Comparison of ENCODE assay signal across 8 mouse cellular contexts in the genomic region with DNA sequence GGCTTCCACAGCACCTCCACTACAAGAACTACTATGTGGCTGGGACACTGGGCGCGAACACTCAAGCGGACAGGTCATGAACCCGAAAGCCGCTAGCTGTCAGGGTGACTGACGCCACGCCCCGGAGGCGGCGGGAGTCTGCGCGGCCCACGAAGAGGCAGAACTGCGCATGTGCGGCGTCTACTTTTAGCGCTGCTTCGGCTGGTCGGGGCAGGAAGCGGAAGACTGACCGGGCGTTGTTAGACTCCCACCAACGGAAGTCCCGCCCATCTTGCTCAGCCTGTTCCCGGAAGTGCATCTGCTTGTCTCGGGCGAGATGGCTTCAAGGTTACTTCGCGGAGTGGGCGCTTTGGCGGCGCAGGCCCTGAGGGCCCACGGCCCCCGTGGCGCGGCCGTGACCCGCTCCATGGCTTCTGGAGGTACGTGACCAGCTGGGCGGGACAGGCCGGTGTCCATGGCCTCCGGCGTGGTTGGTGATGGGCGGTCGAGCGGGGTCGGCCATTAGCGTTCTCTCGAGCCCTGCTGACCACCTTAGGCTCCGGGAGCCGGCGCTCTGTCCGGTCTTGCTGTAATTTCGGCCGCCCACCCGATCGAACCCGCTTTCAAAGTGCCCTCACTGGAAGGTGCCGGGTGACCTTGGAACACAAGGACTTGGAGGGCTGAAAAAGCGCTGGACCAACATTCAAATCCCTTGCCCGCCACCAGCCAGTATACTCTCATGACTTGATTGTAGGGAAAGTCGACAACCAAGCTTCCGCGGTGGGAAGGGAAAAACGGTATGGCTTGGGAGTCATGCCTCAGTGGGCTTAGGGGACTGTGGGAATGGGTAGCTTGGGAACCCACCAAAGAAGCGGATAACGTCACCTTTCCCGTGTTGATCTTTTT. TPM values are rescaled to one million over a fixed set of nuclear protein-coding genes. Genes with fewer than 3 reads are reported as not detected.
DNase-seq lines count a peak whose midpoint lies in the region; ATAC-seq lines count a peak whose summit lies in the region.

A gene (plus strand): TSS at position 179 of the 885 bp plus-strand sequence.

- H3K9me3 ChIP-seq in intestine, embryonic 14.5 days (ENCODE audit: control insufficient read depth, low read length), result no peaks in the 10 kb centered on the region

- peak; percentile 90 to 94 for DNase-seq in adrenal gland, adult 18-20 months (ENCODE audit: low spot score in 2 of 2)
- DNase-seq in embryo, embryonic 11 days, result peak; percentile 99
- DNase-seq in gastrocnemius, postnatal 25 days, result peak; percentile 96
- peak; percentile 97 for DNase-seq in intestine, embryonic 14.5 days (ENCODE audit: low spot score)
- DNase-seq in left cerebral cortex, postnatal 14 days (ENCODE audit: low spot score in 2 of 2), result peak; percentile 96 to 97
- DNase-seq in mesoderm, embryonic 11.5 days (ENCODE audit: low read depth, low spot score), result peak; percentile 99
- peak; percentile 94 to 96 for DNase-seq in right cerebral cortex, postnatal 36 days (ENCODE audit: low spot score in 2 of 2)
- DNase-seq in yolk sac, embryonic 10.5 days (ENCODE audit: low spot score), result peak; percentile 97

- WGBS in intestine, embryonic 14.5 days, result under 1% methylated on average over 68 of the region's 68 CpGs

- peak within 1 kb of the TSS; percentile 82 for H3K4me3 ChIP-seq in intestine, embryonic 14.5 days (ENCODE audit: low read depth, low read length)

- peaks cover 22% of the 10 kb centered on the region for H3K36me3 ChIP-seq in intestine, embryonic 14.5 days (ENCODE audit: control insufficient read depth, insufficient read depth, low read length)

- H3K27ac ChIP-seq in intestine, embryonic 14.5 days (ENCODE audit: low read depth), result peak within 1 kb of the TSS; percentile 36; the same call in 1 of the 2 replicates

- H3K4me1 ChIP-seq in intestine, embryonic 14.5 days (replicated peaks; ENCODE audit: control insufficient read depth, insufficient read depth, low read length), result peaks cover 6% of the 10 kb centered on the region

- intact Hi-C loops in left cerebral cortex, postnatal 14 days (cut with DNase I), result no loop called here

- peak within 1 kb of the TSS; percentile 91 for H3K4me2 ChIP-seq in intestine, embryonic 14.5 days (ENCODE audit: low read length)

- H3K27me3 ChIP-seq in intestine, embryonic 14.5 days (replicated peaks; ENCODE audit: control insufficient read depth, insufficient read depth, low read length), result no peaks in the 10 kb centered on the region

- H3K9ac ChIP-seq in intestine, embryonic 14.5 days (ENCODE audit: low read length), result peak within 1 kb of the TSS; percentile 83

- peak; percentile 95 for ATAC-seq in intestine, embryonic 14.5 days (replicated peaks; ENCODE audit: low FRiP score, low TSS enrichment, low read depth)

RNA-seq across cellular contexts. Expression of the gene that starts here (rescaled TPM):
- total RNA-seq in adrenal gland, adult 18-20 months (2021), result 1,000 to 10,000 TPM in 1 of 2 experiments, 100 to 1,000 TPM in 1; 940 to 1,277 TPM
- total RNA-seq in gastrocnemius, postnatal 25 days (2021), result 1,000 to 10,000 TPM; 1,291 to 1,333 TPM
- 736 and 800 TPM in 2 replicates for polyA plus RNA-seq in intestine, embryonic 14.5 days (2014; fragmentation: Nextera tagmentation; extraction: Ambion mirVana)
- total RNA-seq in left cerebral cortex, postnatal 14 days (2021), result 100 to 1,000 TPM; 688 to 718 TPM

Comparison
In these comparisons a context has a peak if more than half of its experiments do, and no peak if none do; other contexts are left out.
1. Peak in every context shown above with its lines: DNase-seq, ATAC-seq, H3K4me3 ChIP-seq and H3K27ac ChIP-seq.